Mouse (Mus musculus): ENCODE measurements around the gene Ncf2. TPM values are rescaled to one million over a fixed set of nuclear protein-coding genes. Genes with fewer than 3 reads are reported as not detected.
"Not testable (repeated sequence)": the region's sequence is repeated elsewhere in the genome, so short reads cannot be mapped to it uniquely, and the experiment has no call there.

Ncf2 gene
- 0.18 and 1.7 TPM in 2 replicates for polyA plus RNA-seq (2011; ENCODE audit: insufficient read length, low read depth, missing spikeins)

GRCm38 (mm10) chr1:152799897-152800296 is at the start of gene Ncf2:
TSS of gene Ncf2 (plus strand) at chr1:152800194.
- TF ChIP-seq POLR2A (IDR thresholded peaks at IDR 0.05; ENCODE audit: low read depth, low read length) (no peak), CTCF (IDR thresholded peaks at IDR 0.05; ENCODE audit: borderline replicate concordance, insufficient read depth, low read length) (no peak)
- Histone ChIP-seq H3K4me1 (ENCODE audit: control insufficient read depth, insufficient read depth, low read length) (no peaks in the 10 kb centered on the region), H3K27ac (ENCODE audit: insufficient read depth, low read length) (no peak within 1 kb of the TSS), H3K4me3 (ENCODE audit: insufficient read depth, low read length) (no peak within 1 kb of the TSS)

- TF ChIP-seq CTCF (IDR thresholded peaks at IDR 0.05; ENCODE audit: borderline replicate concordance, insufficient read depth, low read length) (no peak), POLR2A (IDR thresholded peaks at IDR 0.05; ENCODE audit: low read depth, low read length) (no peak)
- Histone ChIP-seq H3K4me1 (ENCODE audit: control insufficient read depth, insufficient read depth, low read length) (no peaks in the 10 kb centered on the region), H3K27ac (ENCODE audit: insufficient read depth, low read length) (no peak within 1 kb of the TSS), H3K4me3 (ENCODE audit: insufficient read depth, low read length) (no peak within 1 kb of the TSS)
Observed at GRCm38 (mm10) chr1:152750312-152750965, 49.6 kb upstream of the Ncf2 start, which contains the start of gene Apobec4. TSS of gene Apobec4 (plus strand) at chr1:152750551.

GRCm38 (mm10) chr1:152761791-152762190 is 38.2 kb upstream of the Ncf2 start:
- no peak overlapping the region for H3K27ac ChIP-seq (ENCODE audit: insufficient read depth, low read length)
- peaks cover 4% of the 10 kb centered on the region; the same call in 1 of the 2 replicates for H3K4me1 ChIP-seq (ENCODE audit: control insufficient read depth, insufficient read depth, low read length)
- H3K4me3 ChIP-seq (ENCODE audit: insufficient read depth, low read length), result no peak overlapping the region
- no peak for TF ChIP-seq CTCF (IDR thresholded peaks at IDR 0.05; ENCODE audit: borderline replicate concordance, insufficient read depth, low read length)
- TF ChIP-seq POLR2A (IDR thresholded peaks at IDR 0.05; ENCODE audit: low read depth, low read length), result no peak

- H3K27ac ChIP-seq (ENCODE audit: insufficient read depth, low read length), result peak within 1 kb of the TSS; percentile 57
- peaks cover 7% of the 10 kb centered on the region for H3K4me1 ChIP-seq (ENCODE audit: control insufficient read depth, insufficient read depth, low read length)
- TF ChIP-seq CTCF (IDR thresholded peaks at IDR 0.05; ENCODE audit: borderline replicate concordance, insufficient read depth, low read length) (no peak), POLR2A (IDR thresholded peaks at IDR 0.05; ENCODE audit: low read depth, low read length) (peak; percentile 98)
- H3K4me3 ChIP-seq (ENCODE audit: insufficient read depth, low read length), result peak within 1 kb of the TSS; percentile 90
Observed at GRCm38 (mm10) chr1:152766032-152766772, 33.8 kb upstream of the Ncf2 start, which contains the start of the genes Rgl1 and Arpc5. TSS of gene Rgl1 (minus strand) at chr1:152766351. TSS of gene Arpc5 (plus strand) at chr1:152766542.

- no peak for TF ChIP-seq CTCF (IDR thresholded peaks at IDR 0.05; ENCODE audit: borderline replicate concordance, insufficient read depth, low read length)
- no peak for TF ChIP-seq POLR2A (IDR thresholded peaks at IDR 0.05; ENCODE audit: low read depth, low read length)
- Histone ChIP-seq H3K4me1 (ENCODE audit: control insufficient read depth, insufficient read depth, low read length) (peaks cover 7% of the 10 kb centered on the region), H3K4me3 (ENCODE audit: insufficient read depth, low read length) (peak overlapping the region; percentile 90), H3K27ac (ENCODE audit: insufficient read depth, low read length) (peak overlapping the region; percentile 57)
Observed at GRCm38 (mm10) chr1:152766804-152767748, 32.9 kb upstream of the Ncf2 start.

- H3K4me3 ChIP-seq (ENCODE audit: insufficient read depth, low read length), result 0 out of 2 replicates have a peak overlapping the region, but pooled peaks have one; percentile 9
- H3K4me1 ChIP-seq (ENCODE audit: control insufficient read depth, insufficient read depth, low read length), result peaks cover 7% of the 10 kb centered on the region
- no peak overlapping the region for H3K27ac ChIP-seq (ENCODE audit: insufficient read depth, low read length)
- TF ChIP-seq CTCF (IDR thresholded peaks at IDR 0.05; ENCODE audit: borderline replicate concordance, insufficient read depth, low read length) (no peak), POLR2A (IDR thresholded peaks at IDR 0.05; ENCODE audit: low read depth, low read length) (peak; percentile 58)
Observed at GRCm38 (mm10) chr1:152767749-152768488, 32.1 kb upstream of the Ncf2 start.

- peak; percentile 13; the same call in 1 of the 2 replicates for TF ChIP-seq POLR2A (IDR thresholded peaks at IDR 0.05; ENCODE audit: low read depth, low read length)
- TF ChIP-seq CTCF (IDR thresholded peaks at IDR 0.05; ENCODE audit: borderline replicate concordance, insufficient read depth, low read length), result no peak
- H3K4me3 ChIP-seq (ENCODE audit: insufficient read depth, low read length), result no peak overlapping the region
- H3K27ac ChIP-seq (ENCODE audit: insufficient read depth, low read length), result no peak overlapping the region
- H3K4me1 ChIP-seq (ENCODE audit: control insufficient read depth, insufficient read depth, low read length), result peaks cover 5% of the 10 kb centered on the region
Observed at GRCm38 (mm10) chr1:152771016-152771415, 29.0 kb upstream of the Ncf2 start.

GRCm38 (mm10) chr1:152774601-152775000 is 25.4 kb upstream of the Ncf2 start:
- H3K4me1 ChIP-seq (ENCODE audit: control insufficient read depth, insufficient read depth, low read length); H3K27ac ChIP-seq (ENCODE audit: insufficient read depth, low read length); H3K4me3 ChIP-seq (ENCODE audit: insufficient read depth, low read length): not testable (repeated sequence)
